Mouse (Mus musculus): ENCODE measurements around the gene Myh6. TPM values are rescaled to one million over a fixed set of nuclear protein-coding genes. Genes with fewer than 3 reads are reported as not detected.

Gene Myh6
- polyA plus RNA-seq, 1 experiment from 2014 or later: 61.0 TPM

DNA sequence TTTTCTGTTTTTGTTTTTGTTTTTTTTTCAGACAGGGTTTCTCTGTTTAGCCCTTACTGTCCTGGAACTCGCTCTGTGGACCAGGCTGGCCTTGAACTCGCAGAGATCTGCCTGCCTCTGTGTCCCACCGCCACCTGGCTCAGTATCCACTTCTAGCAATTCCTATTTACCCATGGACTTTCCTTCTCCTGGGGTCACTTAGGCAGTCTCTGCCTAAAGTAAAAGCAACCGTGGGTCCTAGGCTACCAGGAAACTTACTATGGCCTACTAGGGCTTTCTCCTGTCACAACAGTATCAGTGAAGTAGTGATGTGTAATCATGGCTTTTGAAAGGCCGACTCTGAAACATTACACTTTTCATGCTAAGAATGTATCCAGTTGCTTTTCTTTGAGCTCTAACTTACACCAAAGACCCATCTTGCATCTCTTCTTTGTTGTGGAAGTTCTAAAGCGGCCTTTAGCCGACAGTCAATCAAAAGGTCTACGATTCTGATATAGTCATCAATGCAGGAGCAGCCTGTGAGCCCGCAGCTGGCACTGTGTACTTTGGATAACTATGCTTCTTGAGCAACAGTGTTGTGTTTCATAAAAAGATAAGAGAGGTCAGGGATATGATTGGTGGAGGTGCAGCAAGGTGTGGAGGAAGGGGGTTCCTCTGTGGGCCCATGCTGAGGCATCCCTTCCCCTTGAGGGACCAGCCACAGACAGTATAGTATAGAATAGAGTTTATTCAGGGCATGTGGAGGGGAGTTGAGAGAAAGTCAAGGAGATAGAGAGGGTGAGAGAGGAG, 40.6 kb upstream of the Myh6 start:
- H3K4me3 ChIP-seq (ENCODE audit: low read depth, low read length): no peak overlapping the region
- H3K4me1 ChIP-seq (ENCODE audit: insufficient read depth, low read depth, low read length): peaks cover 15% of the 10 kb centered on the region
- H3K4me2 ChIP-seq (replicated peaks; ENCODE audit: low read depth, low read length): no peak overlapping the region
- H3K27ac ChIP-seq (ENCODE audit: low read length): no peak overlapping the region
- no peaks in the 10 kb centered on the region for H3K36me3 ChIP-seq (ENCODE audit: insufficient read depth, low read length)
- no peak overlapping the region for H3K9ac ChIP-seq (replicated peaks; ENCODE audit: low read depth)
- no peaks in the 10 kb centered on the region for H3K27me3 ChIP-seq (replicated peaks; ENCODE audit: insufficient read depth, low read length)
- no peaks in the 10 kb centered on the region for H3K9me3 ChIP-seq (ENCODE audit: low read length)
- TF ChIP-seq EP300 (IDR thresholded peaks at IDR 0.05): no peak
- no peak for TF ChIP-seq CTCF (IDR thresholded peaks at IDR 0.05)
- DNase-seq (ENCODE audit: low spot score): no peak
- 81% methylated on average over 9 of the region's 9 CpGs for WGBS
- ATAC-seq: no peak

DNA sequence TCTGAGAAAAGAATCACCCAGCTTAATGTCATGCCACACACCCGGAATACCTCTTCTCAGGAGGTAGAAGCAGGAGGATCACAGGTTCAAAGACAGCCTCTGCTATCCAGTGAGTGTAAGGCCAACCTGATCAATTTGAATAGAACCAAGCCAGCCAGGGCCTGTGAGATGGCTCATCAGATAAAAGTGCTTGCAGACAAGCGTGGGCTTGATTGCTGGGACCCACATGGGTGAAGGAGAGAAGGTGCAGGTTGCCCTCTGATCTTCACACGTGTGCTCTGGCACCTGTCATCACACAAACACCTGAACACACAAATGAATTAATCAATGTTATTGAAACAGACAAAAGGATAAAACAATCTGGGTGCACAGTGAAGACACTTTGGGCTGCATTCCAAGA, 39.8 kb upstream of the Myh6 start:
- H3K36me3 ChIP-seq (ENCODE audit: insufficient read depth, low read length): no peaks in the 10 kb centered on the region
- no peak overlapping the region for H3K9ac ChIP-seq (replicated peaks; ENCODE audit: low read depth)
- H3K9me3 ChIP-seq (ENCODE audit: low read length): no peaks in the 10 kb centered on the region
- TF ChIP-seq EP300 (IDR thresholded peaks at IDR 0.05) (no peak), CTCF (IDR thresholded peaks at IDR 0.05) (no peak)
- 72% methylated on average over 3 of the region's 3 CpGs for WGBS
- H3K4me3 ChIP-seq (ENCODE audit: low read depth, low read length): no peak overlapping the region
- H3K27me3 ChIP-seq (replicated peaks; ENCODE audit: insufficient read depth, low read length): no peaks in the 10 kb centered on the region
- ATAC-seq (no peak), DNase-seq (ENCODE audit: low spot score) (no peak)
- H3K27ac ChIP-seq (ENCODE audit: low read length): no peak overlapping the region
- no peak overlapping the region for H3K4me2 ChIP-seq (replicated peaks; ENCODE audit: low read depth, low read length)
- H3K4me1 ChIP-seq (ENCODE audit: insufficient read depth, low read depth, low read length): peaks cover 15% of the 10 kb centered on the region

DNA sequence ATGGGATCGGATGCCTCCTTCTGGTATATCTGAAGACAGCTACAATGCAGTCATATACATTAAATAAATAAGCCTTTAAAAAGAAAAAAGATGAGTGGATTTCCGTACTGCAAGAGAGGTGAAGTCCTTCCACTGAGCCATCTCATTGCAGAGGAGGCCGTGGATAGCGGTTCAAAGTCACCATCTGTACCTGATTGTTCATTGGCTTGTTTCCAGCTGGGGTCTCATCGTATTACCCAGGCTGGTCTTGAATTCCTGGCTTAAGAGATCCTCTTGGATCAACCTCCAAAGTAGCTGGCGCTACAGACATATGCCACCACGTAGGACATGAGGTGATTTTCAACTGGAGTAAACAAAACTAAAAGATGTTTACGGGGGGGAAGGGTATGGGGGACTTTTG, 39.2 kb upstream of the Myh6 start:
- Histone ChIP-seq H3K9me3 (ENCODE audit: low read length) (no peaks in the 10 kb centered on the region), H3K27ac (ENCODE audit: low read length) (no peak overlapping the region), H3K27me3 (replicated peaks; ENCODE audit: insufficient read depth, low read length) (no peaks in the 10 kb centered on the region), H3K9ac (replicated peaks; ENCODE audit: low read depth) (no peak overlapping the region), H3K4me3 (ENCODE audit: low read depth, low read length) (no peak overlapping the region), H3K4me2 (replicated peaks; ENCODE audit: low read depth, low read length) (no peak overlapping the region), H3K4me1 (ENCODE audit: insufficient read depth, low read depth, low read length) (peaks cover 15% of the 10 kb centered on the region), H3K36me3 (ENCODE audit: insufficient read depth, low read length) (no peaks in the 10 kb centered on the region)
- DNase-seq (ENCODE audit: low spot score) (no peak), ATAC-seq (no peak)
- 74% methylated on average over 8 of the region's 8 CpGs for WGBS
- TF ChIP-seq CTCF (IDR thresholded peaks at IDR 0.05) (no peak), EP300 (IDR thresholded peaks at IDR 0.05) (no peak)

DNA sequence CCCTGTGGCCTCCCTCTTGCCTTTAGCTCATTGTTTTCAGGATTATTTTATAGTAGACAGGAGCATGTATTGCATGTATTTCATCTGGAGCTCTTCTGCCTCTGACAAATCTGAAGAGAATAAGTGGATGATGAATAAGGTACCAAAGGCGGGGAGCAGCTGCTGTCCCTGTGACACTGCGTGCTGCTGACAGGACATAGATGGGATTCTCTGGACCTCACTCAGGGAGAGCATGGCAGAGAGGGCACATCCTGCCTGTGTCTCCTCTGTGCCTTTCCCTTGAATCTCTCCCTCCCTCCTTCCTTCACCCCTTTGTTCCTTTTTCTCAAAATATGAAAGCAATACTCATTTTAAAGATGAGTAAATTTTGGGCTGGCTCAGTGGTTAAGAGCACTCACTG, 38.8 kb upstream of the Myh6 start:
- DNase-seq (ENCODE audit: low spot score) (peak; percentile 29), ATAC-seq (peak; percentile 39)
- no peak overlapping the region for H3K27ac ChIP-seq (ENCODE audit: low read length)
- no peak for TF ChIP-seq EP300 (IDR thresholded peaks at IDR 0.05)
- no peak for TF ChIP-seq CTCF (IDR thresholded peaks at IDR 0.05)
- WGBS: 49% methylated on average over 2 of the region's 2 CpGs
- no peaks in the 10 kb centered on the region for H3K9me3 ChIP-seq (ENCODE audit: low read length)
- H3K4me3 ChIP-seq (ENCODE audit: low read depth, low read length): no peak overlapping the region
- H3K36me3 ChIP-seq (ENCODE audit: insufficient read depth, low read length): no peaks in the 10 kb centered on the region
- no peak overlapping the region for H3K4me2 ChIP-seq (replicated peaks; ENCODE audit: low read depth, low read length)
- H3K27me3 ChIP-seq (replicated peaks; ENCODE audit: insufficient read depth, low read length): no peaks in the 10 kb centered on the region
- H3K4me1 ChIP-seq (ENCODE audit: insufficient read depth, low read depth, low read length): peaks cover 15% of the 10 kb centered on the region
- no peak overlapping the region for H3K9ac ChIP-seq (replicated peaks; ENCODE audit: low read depth)

DNA sequence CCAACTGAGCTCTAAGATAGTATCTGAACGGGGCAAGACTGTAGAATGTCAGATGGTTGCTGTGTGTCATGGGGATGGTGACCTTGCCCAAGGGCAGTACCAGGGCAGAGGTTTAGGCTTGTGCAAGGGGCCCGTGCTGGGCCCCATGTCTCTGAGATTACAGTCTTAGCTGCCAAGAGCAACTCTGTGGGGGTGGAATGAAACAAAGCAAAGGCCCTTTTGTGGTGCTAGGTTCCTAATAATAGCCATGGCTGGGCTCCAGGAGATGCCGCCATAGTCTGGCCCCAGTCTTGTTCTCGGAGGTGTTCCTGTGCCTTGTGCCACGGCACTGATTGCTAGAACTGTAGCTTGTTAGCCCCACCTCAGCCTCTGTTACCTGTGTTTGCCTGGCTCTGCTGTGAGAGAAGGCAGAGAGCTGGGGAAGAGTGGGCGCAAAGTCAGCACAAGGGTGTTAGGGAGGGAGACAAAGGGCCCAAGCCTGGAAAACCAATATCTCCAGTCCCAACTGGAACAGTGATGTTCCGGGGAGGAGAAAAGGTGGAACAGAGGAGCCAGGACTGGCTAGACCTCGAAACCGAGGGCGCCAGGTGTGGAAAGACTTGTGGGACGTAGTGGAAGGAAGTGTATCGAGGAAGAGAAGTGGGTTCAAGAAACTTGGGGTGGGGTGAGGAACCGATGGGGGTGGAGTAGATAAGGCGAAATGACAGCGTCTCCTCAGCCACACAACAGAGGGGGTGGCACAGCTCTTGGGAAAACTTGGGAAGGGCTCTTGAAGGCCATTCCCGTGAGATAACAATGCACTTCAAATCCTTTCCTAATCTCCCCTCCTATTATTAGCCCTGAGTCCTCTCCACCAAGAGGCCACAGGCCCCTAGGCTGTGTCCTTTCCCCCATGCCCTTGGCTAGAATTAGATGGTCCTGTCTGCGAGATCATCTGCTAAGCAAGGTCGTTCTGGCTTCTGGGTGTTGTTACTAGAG, 37.4 kb upstream of the Myh6 start:
- 53% methylated on average over 18 of the region's 18 CpGs for WGBS
- Histone ChIP-seq H3K4me1 (ENCODE audit: insufficient read depth, low read depth, low read length) (peaks cover 15% of the 10 kb centered on the region), H3K4me2 (replicated peaks; ENCODE audit: low read depth, low read length) (no peak overlapping the region), H3K9ac (replicated peaks; ENCODE audit: low read depth) (no peak overlapping the region), H3K4me3 (ENCODE audit: low read depth, low read length) (no peak overlapping the region), H3K36me3 (ENCODE audit: insufficient read depth, low read length) (no peaks in the 10 kb centered on the region), H3K27ac (ENCODE audit: low read length) (peak overlapping the region; percentile 59), H3K27me3 (replicated peaks; ENCODE audit: insufficient read depth, low read length) (no peaks in the 10 kb centered on the region), H3K9me3 (ENCODE audit: low read length) (no peaks in the 10 kb centered on the region)
- DNase-seq (ENCODE audit: low spot score): peak; percentile 66
- TF ChIP-seq EP300 (IDR thresholded peaks at IDR 0.05): peak; percentile 57
- TF ChIP-seq CTCF (IDR thresholded peaks at IDR 0.05): no peak
- ATAC-seq: peak; percentile 75

DNA sequence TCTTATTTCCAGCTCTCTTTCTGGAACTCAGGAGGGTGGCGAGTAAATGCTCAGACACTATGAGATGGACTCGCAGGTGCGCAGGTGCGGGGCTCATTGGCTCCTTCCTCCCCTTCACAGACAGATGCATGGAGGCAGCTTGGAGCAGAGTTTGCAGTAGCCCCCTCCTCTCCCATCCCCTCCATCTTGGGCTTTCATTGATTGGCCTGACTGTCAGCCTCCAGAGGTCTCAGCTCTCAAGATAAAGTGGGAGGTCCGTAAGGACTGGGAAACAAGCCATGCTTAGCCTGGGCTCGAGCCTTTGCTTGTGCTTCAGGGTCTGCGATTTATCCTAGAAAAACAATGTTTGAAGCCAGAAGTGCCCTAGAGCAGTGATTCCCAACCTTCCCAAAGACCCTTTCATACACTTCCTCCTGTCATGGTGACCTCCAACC, 36.0 kb upstream of the Myh6 start:
- no peak overlapping the region for H3K9ac ChIP-seq (replicated peaks; ENCODE audit: low read depth)
- TF ChIP-seq EP300 (IDR thresholded peaks at IDR 0.05) (no peak), CTCF (IDR thresholded peaks at IDR 0.05) (no peak)
- no peaks in the 10 kb centered on the region for H3K27me3 ChIP-seq (replicated peaks; ENCODE audit: insufficient read depth, low read length)
- H3K36me3 ChIP-seq (ENCODE audit: insufficient read depth, low read length): no peaks in the 10 kb centered on the region
- H3K27ac ChIP-seq (ENCODE audit: low read length): no peak overlapping the region; the same call in 1 of the 2 replicates
- H3K9me3 ChIP-seq (ENCODE audit: low read length): no peaks in the 10 kb centered on the region
- no peak overlapping the region for H3K4me3 ChIP-seq (ENCODE audit: low read depth, low read length)
- H3K4me1 ChIP-seq (ENCODE audit: insufficient read depth, low read depth, low read length): peaks cover 15% of the 10 kb centered on the region
- DNase-seq (ENCODE audit: low spot score) (no peak), ATAC-seq (no peak)
- H3K4me2 ChIP-seq (replicated peaks; ENCODE audit: low read depth, low read length): 0 out of 2 replicates have a peak overlapping the region, but pooled peaks have one; percentile 1
- WGBS: 20% methylated on average over 7 of the region's 7 CpGs
